Mouse (Mus musculus) thymus, postnatal 36 days (tissue): ENCODE data around the gene Mmp11.

Source experiments
- DNase-seq, 2 experiments: peaks; one replicate each; pipeline ENCODE4 v3.0.0; 2022; ENCODE audit warnings: mixed read lengths in 2 of 2

The Mmp11 gene

DNA sequence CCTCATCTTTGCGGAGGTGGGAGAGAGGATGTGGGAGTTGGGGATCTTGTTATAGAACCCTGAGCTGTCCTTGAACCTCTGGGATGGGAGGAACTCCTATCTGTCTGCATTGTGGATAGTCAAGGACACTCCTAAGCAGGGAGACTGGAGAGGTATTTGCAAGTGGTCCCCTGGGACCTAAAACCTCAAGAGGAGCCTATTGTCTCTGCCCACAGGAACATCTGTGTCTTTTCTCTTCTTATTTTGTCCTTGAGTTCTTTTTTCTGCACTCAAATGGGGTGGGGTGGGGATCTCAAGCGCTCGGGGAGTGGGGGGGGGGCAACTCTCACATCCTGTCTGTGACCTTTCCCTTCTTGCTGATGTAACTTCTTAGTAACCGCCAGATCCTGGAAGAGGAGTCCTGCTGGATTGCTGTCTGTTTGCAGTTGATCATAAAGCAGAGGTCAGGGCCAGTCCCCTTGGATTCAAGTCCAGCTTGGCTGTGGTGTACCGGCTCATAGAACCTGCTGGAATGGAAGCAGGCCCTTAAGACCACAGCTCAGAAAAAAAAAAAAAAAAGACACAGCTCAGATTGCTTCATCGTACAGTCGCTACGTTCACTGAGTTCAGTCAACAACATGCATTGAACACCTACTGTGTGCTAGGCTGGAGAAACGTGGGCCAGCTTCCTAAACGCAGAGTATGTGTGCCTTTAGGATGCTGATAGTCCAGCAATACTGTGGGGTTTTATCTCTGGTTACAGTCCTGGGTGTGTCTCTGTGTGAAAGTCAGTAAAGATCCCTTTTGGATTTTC is 1.8 kb upstream of the Mmp11 start:
- DNase-seq: no peak

DNA sequence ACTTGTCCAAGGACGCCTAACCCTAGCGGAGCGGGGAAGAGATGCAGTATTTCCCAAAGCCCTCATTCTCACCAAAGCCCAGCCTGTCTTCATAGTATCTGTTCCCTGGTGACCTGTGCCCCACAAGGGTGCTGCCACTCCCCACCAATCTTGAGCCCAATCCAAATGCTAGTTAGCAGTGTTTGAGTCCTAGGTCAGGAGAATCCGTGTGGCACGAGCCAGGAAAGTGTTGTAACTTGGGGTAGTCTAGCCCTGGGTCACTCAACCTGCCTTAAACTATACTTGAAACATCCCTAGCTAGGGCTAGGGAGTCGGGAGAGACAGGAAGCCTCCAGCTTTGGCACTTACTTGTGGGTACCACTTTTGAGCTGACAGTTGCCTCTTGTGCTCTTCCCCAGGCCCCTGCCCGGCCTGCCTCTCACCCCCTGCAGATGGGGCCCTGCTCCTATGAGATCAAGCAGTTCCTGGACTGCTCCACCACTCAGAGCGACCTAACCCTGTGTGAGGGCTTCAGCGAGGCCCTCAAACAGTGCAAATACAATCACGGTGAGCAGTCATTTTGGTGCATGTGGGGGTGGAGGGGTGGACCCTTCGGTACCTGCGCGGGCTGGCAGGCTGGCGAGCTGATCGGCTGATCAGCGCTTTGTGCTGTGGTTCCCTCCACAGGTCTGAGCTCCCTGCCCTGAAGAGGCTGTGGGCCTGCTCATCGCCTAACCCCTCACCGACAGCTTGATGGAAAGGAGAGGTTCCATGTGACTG is 792 bp upstream of the Mmp11 start:
- DNase-seq: no peak

DNA sequence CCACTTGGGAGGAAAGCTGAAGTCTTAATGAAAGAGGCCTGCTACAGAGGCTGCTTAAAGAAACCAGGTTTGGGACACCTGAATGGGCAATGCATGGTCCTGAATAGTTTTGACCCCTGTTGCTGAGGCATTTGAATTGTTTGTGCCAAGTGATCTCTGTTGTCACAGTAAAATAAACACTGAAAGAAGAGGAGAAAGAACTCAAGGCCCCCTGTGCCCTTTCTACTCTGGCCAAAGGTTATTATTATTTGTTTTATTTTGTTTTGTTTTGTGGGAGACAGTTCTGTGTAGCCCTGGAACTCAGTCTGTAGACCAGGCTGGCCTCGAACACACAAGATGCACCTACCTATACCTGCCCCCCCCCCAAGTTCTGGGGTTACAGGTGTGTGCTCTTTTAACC is 1.3 kb downstream of the Mmp11 start:
- DNase-seq: no peak

DNA sequence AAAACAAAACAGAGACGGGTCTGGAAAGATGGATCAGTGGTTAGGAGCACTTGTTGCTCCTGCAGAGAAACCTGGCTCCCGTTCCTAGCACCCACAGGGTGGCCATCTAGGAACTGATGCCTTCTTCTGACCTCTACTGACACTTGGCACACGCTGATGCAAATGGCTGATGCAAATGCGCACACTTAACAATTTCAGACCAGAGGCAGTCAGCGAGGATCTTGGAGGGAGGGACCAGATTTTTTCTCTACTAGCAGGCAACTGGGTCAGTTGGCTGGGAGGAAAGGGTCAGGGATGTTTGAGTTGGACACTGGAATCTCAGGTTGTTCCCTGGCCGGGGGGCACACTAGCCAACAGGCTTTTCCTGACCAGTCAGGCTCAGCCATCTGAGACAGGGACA is 3.4 kb downstream of the Mmp11 start, which contains the start of gene Chchd10:
Gene Chchd10 (plus strand): TSS at position 240 of the 400 bp plus-strand sequence.
- DNase-seq: no peak

DNA sequence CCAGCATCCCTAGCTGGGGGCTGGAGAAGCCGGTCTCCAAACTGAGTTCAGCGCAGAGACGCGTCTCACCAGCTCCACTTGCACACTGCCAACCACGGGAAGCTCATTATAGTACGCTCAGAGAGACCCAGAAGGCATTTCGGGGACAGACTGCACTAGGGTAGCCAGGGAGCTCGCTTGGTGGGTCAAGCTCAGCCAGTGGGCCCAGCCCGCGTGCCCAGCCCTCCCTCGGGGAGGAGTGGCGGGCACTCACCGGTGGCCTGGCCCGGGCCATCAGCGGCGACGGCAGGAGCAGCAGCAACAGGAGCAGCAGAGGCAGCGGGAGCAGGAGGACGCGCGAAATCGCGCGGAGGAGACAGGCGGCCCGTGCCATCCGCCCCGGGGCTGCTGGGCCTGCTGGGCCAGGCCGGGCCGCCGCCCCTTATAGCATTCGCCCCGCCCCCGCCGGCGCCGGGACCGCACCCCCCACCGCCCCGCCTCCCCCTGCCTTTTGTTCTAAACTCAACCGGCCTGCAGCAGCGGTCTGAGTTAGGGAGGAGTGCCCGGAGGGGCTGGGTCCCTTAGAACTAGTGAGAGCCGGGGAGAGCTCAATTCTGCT is 4.1 kb downstream of the Mmp11 start:
- peak; percentile 36 to 48 for DNase-seq

DNA sequence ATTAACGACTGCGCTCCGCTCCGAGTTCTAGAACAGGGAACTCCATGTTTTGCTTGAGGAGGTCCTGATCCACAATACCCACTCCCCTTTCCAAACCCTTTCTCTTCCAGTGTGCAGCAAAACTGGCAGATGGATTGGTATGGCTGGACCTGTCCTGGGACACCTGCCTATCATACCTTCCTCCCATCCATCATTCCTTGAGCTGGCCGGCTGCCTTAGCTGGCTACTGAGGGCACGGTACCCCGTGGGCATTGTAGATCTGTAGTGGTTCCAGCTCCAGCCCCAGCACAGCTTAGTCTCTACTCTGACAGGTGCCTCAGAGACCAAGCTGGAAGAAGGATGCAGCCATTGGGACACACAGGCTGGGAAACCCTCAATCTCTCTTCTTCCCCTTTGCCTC is 5.0 kb downstream of the Mmp11 start:
- no peak for DNase-seq

DNA sequence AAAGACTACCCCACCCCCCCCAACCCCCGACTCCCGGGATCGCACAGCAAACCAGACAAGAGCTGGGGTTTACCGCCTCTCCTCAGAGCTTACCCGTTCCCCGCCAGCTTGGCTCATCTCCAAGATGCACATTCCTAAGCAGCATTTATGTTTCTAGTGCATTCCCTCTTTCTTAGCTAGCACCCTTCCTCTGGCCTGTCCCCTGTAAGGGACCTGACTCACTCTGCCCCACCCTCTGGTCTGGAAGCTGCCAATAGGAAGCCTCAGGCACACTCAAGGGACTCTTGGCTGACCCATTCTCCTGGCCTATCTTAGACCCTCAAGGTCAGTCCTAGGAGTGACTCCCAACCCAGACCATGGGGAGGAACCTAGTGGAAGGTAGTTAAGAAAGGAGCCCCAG is 6.0 kb downstream of the Mmp11 start:
- no peak for DNase-seq

DNA sequence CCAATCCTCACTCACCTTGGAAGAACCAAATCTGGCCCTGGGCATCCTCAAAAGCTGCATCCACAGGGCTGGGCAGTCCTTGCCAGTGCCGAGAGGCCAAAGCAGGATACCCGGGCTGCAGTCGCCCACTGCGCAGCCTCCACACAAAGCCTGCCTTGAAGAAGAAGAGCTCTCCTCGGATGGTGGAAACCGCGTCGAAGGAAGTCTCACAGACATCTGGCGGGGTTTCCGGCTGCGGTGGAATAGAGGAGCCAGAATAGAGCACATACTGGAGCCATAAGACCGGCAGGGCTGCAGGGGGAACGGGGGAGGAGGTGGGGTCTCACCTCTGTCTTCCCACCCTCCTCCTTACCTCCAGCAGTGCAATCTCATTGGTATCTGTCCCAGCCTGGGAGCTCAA is 9.9 kb downstream of the Mmp11 start:
- DNase-seq: peak in 1 of 2 experiments; percentile 35

DNA sequence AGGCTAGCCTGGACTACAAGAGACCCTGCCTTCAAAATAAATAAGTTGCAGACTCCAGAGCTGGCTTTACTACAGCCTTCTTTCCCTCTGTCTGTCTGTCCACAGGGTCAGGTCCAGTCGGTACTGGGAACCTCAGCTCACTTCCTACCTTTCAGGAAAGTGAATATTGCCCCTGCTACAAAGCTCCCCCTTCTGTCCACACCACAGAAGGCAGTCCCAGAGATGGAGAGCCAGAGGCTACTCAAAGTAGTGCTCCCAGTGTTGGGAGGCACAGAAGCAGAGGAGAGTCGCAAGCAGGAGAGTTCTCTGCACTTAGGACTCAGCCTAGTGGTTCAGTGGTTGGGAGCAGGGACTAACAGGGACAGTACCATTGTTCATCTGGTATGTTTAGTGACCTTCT is 12.0 kb downstream of the Mmp11 start:
- no peak for DNase-seq

DNA sequence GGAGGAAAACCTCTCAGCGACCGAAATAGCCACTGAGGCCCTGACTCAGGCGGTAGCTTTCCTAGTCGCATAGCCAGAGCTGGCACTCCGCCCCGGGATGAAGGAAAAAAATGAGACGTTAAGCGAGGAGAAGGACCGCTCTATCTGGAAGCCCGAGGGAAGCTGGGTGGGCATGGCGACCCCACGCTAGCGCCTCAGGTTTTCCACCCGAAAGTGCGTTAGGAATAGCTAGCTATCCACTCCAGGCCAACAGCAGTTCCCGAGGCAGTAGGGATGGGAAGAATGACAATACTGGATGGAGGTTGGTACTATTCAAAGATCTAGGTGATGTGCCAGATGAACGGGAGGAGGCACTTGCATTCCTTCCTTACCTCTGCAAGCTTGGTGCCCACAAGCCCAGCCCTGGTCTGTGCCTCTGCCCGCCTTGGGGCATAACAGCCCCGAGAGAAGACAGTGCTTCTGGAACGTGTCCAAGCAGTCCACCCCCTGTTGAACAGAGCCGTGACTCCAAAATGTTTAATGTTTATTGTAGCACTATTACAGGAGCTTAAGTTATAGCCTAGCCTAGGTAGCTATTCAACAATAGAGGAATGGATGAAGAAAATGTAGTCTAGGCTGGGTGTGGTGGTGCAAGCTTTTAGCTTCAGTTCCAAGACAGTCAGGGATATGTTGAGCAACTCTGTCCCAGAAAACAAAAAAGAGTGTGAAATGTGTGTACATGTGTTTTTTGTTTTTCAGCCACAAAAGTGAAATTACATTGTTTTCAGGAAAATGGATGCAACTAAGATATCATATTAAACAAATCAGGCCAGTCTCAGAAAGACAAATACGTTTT is 14.4 kb downstream of the Mmp11 start:
- DNase-seq: peak in 1 of 2 experiments; percentile 26

DNA sequence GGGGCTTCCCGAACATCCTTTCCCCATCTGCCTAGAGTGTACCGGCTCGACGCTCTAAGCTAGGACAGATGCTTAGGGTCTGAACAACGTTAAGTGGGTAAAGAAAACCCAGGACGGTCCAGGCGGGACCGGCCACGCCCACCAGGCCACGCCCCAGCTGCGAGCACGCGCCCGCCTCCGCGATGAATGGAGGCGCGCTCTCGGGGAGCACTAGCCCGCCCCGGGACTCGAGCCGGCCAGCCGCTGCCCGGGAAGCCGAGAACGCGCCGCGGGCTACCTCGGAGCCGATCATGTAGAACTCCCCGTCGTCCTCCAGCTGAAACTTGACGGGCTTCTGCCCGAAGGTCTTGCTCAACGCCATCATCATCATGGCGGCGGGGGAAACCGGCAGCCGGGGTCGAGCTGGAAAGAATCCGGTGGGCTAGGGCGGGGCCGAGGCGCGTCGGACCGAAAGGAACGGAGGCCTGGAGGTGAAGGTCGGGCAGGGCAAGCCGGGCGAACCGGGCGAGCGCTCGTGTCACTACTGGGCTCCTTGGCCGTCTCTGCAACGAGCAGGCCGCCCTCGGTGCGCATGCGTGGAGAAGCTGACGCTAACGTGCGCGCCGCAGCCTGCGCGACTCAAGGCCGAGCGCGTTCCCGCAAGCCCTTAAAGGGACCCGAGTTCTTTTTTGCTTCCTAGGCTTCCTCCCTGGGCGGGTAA is 15.1 kb downstream of the Mmp11 start, which contains the start of gene Smarcb1:
Gene Smarcb1 (minus strand): TSS at position 592 of the 700 bp plus-strand sequence.
- peak; percentile 91 to 94 for DNase-seq

DNA sequence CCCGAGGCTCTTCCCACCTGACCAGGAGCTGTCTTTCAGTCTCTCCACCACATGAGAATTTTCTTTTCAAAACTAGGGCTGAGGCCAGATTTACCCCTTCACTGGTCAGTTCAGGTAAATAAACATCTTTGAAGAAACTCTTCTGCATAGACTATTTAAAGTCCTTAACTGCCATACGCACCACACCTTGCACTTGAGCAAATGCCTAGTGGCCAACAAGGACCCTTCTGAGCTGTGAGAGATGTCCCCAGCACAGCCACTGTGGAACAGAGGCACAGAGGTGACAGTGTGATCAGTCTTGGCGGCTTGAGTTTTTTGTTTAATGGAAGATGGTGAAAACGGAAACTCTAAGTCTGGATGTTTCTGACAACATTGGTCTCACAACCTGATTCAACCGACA is 17.3 kb downstream of the Mmp11 start:
- no peak for DNase-seq

DNA sequence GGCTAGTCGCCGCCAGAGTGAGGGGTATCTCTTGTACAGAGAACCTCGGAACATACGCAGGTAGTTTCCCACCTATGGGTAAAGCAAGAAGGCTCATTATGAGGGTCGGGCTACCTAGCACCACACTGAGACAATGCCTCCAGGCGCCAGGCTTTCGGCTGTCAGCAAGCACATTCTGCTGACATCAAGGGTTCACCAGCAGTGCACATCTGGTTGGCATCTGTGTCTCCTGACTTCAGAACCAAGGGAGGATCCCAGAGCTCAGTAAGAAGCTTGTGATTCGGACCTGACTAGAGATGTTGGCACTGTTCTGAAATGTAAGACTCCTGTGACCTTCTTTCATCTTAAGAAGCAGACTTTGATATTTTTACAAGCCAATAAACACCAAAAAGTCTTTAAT is 19.5 kb downstream of the Mmp11 start:
- no peak for DNase-seq

DNA sequence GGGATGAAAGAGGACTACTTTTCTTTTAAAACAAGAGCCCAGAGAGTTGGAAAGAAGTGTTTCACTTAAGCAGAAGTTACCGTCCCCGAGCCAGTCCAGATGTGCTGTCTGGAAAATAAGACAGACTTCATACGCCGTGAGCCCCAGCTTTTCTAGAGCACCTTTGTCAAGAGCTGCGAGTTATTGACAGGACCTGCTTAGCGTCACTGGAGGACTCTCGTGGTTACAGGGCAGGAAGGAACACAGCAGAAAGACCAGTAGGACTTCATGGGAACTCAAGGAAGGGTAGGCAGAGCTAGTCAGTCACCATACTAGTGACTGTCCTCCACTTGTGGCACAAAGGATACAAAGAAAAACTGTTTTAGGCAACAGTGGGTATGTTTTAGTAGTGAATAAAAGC is 20.7 kb downstream of the Mmp11 start:
- no peak for DNase-seq

DNA sequence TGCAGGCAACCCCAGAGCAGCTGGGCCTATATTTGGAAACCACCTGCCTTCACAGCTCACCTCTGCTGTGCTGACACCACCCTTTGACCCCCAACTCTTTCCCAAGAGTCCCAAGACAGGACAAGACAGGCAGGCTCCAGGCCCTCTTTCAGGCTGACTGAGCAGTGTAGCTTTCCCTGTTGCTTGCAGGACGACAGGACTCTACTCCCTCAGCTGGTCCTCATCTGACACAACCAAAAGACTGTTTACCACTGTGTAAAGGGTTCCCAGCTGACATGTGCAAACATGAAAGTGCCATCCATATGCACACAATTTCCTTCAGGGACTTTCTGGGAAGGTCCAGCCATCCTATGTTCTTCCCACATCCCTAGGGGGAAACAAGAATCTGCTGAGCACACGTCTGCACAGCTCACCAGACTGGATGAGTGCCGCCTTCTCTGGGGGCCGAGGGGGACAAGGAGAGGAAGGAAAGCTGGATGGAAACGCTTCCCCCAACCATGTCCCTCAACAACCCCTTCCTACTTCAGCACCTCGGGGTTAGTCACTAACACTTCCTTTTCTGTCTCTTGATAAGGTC is 23.2 kb downstream of the Mmp11 start:
- no peak for DNase-seq

DNA sequence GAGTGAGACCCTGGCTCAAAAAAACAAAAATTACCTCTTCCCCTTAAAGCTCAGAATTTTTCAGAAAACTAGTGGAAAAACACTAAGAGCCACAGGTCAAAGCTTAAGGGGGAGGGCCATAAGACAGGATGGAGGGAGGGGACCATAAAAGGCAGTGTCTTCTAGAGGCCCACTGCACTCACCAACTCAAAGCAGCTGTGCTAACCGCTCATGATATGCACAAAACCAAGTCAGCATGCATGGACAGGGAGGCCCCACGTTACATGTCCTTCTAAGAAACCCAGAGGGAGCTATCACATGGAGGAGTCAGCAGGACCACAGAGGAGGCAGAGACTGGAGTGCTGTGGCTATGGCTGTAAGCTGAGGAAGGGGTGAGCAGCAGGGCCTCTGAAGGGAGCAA is 25.6 kb downstream of the Mmp11 start:
- DNase-seq: no peak

DNA sequence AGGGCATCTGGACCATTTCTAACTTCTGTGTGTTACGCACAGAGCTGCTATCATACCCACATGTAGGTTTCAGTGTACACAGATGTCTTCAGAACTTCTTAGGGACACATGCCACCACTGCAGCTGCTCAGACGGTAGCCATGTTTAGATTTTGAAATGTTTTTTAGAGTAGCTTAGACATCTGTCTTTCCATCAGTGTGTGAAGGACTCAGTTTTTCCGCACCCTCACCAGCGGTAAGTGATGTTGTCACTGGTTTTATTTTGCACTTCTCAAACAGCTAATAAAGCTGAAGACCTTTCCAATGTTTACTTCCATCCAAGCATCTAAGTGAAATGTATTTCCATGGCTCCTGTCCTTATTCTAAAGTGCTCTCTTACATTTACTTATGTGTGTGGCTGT is 29.4 kb downstream of the Mmp11 start:
- DNase-seq: no peak

DNA sequence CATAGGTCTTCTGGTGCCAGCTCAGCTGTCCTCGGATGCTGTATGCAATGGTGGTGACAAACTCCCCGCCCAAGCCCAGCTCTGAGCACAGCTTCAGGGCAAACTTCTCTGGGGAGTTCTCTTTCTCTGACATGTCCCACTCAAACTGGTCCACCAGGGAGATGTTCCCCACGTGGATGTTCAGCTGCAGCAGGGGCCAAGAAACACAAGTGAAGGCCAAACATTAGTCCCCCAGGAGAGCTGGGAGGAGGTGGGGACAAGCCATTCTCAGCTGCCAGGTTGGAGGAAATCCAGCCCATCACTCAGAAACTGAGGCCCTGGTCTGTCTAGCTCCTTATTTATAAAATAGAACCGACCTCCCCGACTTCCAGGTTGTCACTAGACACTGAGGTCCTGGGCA is 31.9 kb downstream of the Mmp11 start:
- no peak for DNase-seq

DNA sequence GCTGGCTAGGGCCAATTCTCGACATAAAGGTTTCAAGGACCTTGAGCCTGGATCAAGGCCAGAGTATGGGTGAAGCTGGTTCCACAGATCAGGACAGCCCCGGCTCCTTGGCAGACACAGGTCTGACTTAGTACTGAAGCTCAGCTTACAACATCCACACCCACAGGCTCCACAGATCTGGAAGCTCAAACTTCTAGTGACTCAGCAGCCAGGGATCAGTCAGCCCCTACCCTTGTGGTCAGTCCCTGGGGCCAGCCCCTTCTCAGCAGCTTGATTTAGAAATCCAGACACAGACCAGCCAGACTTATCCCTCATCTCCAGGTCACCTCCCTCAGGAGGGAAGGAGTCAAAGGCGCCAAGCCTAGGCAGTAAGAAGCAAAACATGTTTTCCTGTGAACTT is 37.5 kb downstream of the Mmp11 start:
- no peak for DNase-seq

DNA sequence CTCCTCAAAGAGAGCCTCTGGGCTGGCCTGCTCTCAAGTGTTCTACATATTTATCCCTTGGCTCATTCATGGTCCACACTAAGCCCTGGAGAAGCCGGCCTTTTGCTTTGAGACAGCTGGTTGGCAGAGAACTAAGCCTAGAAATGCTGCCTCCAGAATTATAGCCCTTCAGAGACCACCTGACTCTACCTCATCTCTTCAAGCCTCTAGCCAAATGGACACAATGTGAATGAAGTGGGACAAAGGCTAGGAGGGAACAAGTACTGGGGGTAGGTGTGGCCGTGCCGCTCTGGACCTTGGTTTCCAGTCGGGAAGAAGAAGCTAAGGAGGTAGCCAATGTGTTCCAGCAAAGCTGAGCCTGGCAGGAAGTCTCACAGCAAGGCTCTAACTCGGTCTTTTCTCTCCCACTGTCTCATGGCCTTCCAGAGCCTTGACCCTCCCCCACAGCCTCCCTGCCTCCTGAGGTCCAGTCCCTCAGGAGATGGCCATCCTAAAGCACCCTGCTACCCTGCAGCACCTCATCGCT is 38.2 kb downstream of the Mmp11 start:
- no peak for DNase-seq

DNA sequence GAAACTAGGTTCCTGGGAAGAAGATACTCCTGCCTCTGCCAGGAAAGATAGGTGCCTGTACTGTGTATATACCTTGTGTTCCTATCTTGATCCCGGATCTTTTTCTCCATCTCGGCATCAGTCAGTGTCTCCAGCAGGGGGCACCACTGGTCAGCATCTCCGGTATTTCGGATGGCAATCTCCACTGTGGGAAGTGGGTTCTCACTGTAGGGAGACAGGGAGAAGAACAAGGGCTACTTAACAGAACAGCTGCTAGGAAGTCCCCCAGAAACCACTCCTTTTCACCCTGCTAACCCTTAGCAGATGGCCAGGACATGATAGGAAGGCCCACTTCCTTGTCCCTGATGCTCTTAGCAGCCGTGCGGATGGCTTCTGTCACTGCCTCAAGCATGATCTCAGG is 38.9 kb downstream of the Mmp11 start:
- peak; percentile 32 to 45 for DNase-seq

DNA sequence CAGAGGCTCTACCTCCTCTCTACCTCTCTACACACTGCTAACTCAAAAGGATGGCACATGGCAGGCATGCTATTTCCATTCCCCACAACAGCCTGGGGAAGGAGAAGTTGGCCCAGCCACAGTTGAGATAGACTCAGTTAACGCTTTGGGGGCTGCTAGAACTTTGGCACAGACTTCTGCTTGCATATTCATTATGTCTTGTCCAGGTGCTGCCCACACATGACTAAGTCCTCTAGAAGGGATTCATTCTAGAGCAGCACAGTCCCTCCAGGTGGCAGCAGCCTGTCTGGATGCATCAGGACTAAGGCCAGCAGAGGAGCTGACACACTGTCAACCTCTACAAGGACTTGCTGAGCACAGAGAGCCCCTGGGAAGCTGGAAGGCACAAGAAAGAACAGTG is 40.1 kb downstream of the Mmp11 start:
- no peak for DNase-seq
